Mouse (Mus musculus) hindbrain, embryonic 16.5 days (tissue): ENCODE data around the gene Ttc23l. TPM values are rescaled to one million over a fixed set of nuclear protein-coding genes. Genes with fewer than 3 reads are reported as not detected.
"Not testable (repeated sequence)": the region's sequence is repeated elsewhere in the genome, so short reads cannot be mapped to it uniquely, and the experiment has no call there.

Experiments used
- ATAC-seq: fragments of 200-750 bp; cut with Nextera tagmentation; 2 replicates; pipeline ENCODE4 v1.8.0; 2017; ENCODE audit warnings: moderate TSS enrichment, moderate library complexity
- H3K27ac ChIP-seq: fragments of 300-500 bp; sonication (generic); 2 replicates; pipeline ENCODE4 v1.5.1; 2014; ENCODE audit warnings: low read depth, mild to moderate bottlenecking, control low read depth, low read length, moderate library complexity
- H3K27me3 ChIP-seq: fragments of 300-500 bp; sonication (generic); replicated peaks from 2 replicates; pipeline ENCODE4 v1.6.1; 2014; ENCODE audit warnings: low read length; ENCODE audit not compliant: control insufficient read depth, insufficient read depth
- H3K36me3 ChIP-seq: fragments of 300-500 bp; sonication (generic); 2 replicates; pipeline ENCODE4 v1.6.1; 2014; ENCODE audit warnings: mild to moderate bottlenecking, low read length, moderate library complexity, mixed read lengths; ENCODE audit not compliant: control insufficient read depth, insufficient read depth
- H3K4me1 ChIP-seq: fragments of 300-500 bp; sonication (generic); 2 replicates; pipeline ENCODE4 v1.6.1; 2014; ENCODE audit warnings: low read depth, low read length; ENCODE audit not compliant: control insufficient read depth, insufficient read depth
- H3K4me2 ChIP-seq: fragments of 300-500 bp; sonication (generic); 2 replicates; pipeline ENCODE4 v1.6.1; 2014; ENCODE audit warnings: mild to moderate bottlenecking, low read length, control low read depth, moderate library complexity
- H3K4me3 ChIP-seq: fragments of 300-500 bp; sonication (generic); 2 replicates; pipeline ENCODE4 v1.5.1; 2014; ENCODE audit warnings: mild to moderate bottlenecking, low read length, control low read depth, moderate library complexity
- H3K9ac ChIP-seq: fragments of 300-500 bp; sonication (generic); 2 replicates; pipeline ENCODE4 v1.6.1; 2014; ENCODE audit warnings: low read depth, mild to moderate bottlenecking, control low read depth, low read length, moderate library complexity
- H3K9me3 ChIP-seq: fragments of 300-500 bp; sonication (generic); 2 replicates; pipeline ENCODE4 v1.6.1; 2014; ENCODE audit warnings: mild to moderate bottlenecking, low read length, moderate library complexity; ENCODE audit not compliant: control insufficient read depth
- WGBS: fragments of 180-500 bp; shearing (Covaris S2); extraction: QIAGEN DNeasy Blood & Tissue Kit; methylation state at CpG from one replicate; pipeline ENCODE4 v1.1.7; 2014; 5-methylcytosine and 5-hydroxymethylcytosine counted together
- polyA plus RNA-seq: library from polyadenylated mRNA; unstranded; fragments of >200 nt; fragmentation: Nextera tagmentation; extraction: Ambion mirVana; gene quantifications from 2 replicates; pipeline ENCODE4 v1.2.1, GENCODE M21; 2015

The Ttc23l gene
- polyA plus RNA-seq, 1 experiment from 2014 or later, result not detected

DNA sequence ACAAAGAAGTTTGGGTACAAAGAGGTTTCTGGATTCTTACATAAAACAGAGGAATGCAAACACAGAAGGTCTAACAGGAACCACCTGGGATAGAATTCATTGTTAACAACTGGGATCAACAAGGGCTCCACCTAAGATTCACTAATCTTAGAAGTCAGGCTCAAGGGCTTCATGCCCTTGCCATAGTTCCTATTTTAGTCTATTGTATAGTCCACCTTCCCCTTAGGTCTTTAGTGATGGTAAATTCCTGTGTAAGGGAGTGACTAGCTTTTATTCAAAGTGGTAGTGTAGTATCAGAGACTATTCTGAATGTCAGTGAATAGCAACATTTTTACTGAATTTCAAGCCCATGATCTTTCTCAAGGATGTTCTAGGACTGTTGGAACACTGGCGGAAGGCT lies 61.8 kb downstream of the Ttc23l start:
- H3K4me3 ChIP-seq, ATAC-seq, H3K4me2 ChIP-seq, H3K9me3 ChIP-seq, H3K4me1 ChIP-seq, H3K27me3 ChIP-seq, H3K27ac ChIP-seq, H3K36me3 ChIP-seq, H3K9ac ChIP-seq: not testable (repeated sequence)
- WGBS, result 91% methylated on average over 1 of the region's 1 CpGs

GRCm38 (mm10) chr15:10495944-10496343 lies 62.5 kb downstream of the Ttc23l start:
- Histone ChIP-seq H3K4me1 (no peaks in the 10 kb centered on the region), H3K9me3 (no peaks in the 10 kb centered on the region), H3K4me2 (no peak overlapping the region), H3K9ac (no peak overlapping the region), H3K4me3 (no peak overlapping the region), H3K27me3 (no peaks in the 10 kb centered on the region), H3K27ac (no peak overlapping the region), H3K36me3 (no peaks in the 10 kb centered on the region; the same call in none of the 2 replicates)
- no peak for ATAC-seq
- 96% methylated on average over 11 of the region's 11 CpGs for WGBS

- ATAC-seq, result no peak
- 84% methylated on average over 5 of the region's 5 CpGs for WGBS
- Histone ChIP-seq H3K9ac (no peak overlapping the region), H3K27ac (no peak overlapping the region), H3K4me1 (peaks cover 8% of the 10 kb centered on the region), H3K4me2 (no peak overlapping the region), H3K9me3 (no peaks in the 10 kb centered on the region), H3K36me3 (no peaks in the 10 kb centered on the region; the same call in 1 of the 2 replicates), H3K27me3 (no peaks in the 10 kb centered on the region), H3K4me3 (no peak overlapping the region)
Measured at GRCm38 (mm10) chr15:10490101-10490500, 68.4 kb downstream of the Ttc23l start.

GRCm38 (mm10) chr15:10487246-10487645 lies 71.2 kb downstream of the Ttc23l start:
- H3K27me3 ChIP-seq, result no peaks in the 10 kb centered on the region
- H3K4me2 ChIP-seq, result peak overlapping the region; percentile 70
- H3K4me1 ChIP-seq, result peaks cover 18% of the 10 kb centered on the region
- no peak overlapping the region for H3K27ac ChIP-seq
- no peak for ATAC-seq
- 63% methylated on average over 2 of the region's 2 CpGs for WGBS
- H3K9me3 ChIP-seq, result no peaks in the 10 kb centered on the region
- H3K4me3 ChIP-seq, result peak overlapping the region; percentile 81
- H3K36me3 ChIP-seq, result peaks cover 4% of the 10 kb centered on the region; the same call in 1 of the 2 replicates
- H3K9ac ChIP-seq, result 0 out of 2 replicates have a peak overlapping the region, but pooled peaks have one; percentile 31

DNA sequence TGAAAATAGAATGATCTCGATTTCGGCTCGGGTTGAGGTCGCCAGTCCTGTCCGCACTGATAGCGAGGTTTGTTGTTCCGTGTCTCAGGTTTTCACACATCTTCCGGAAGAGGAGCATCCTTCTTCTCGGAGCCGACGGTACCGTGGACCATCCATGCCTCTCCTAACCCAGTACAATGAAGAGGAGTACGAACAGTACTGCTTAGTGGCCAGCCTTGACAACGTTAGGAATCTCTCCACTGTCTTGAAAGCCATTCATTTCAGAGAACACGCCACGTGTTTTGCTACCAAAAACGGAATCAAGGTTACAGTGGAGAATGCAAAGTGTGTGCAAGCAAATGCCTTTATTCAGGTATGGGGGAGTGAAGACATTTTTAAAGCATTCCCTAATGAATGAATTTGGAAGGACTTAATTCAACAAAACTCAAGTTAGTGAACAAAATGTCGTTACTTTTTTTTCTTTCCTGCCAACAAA lies 72.1 kb downstream of the Ttc23l start:
- Histone ChIP-seq H3K9me3 (no peaks in the 10 kb centered on the region), H3K9ac (peak overlapping the region; percentile 81), H3K4me2 (peak overlapping the region; percentile 70), H3K4me1 (peaks cover 18% of the 10 kb centered on the region), H3K36me3 (peaks cover 6% of the 10 kb centered on the region; the same call in 1 of the 2 replicates), H3K4me3 (peak overlapping the region; percentile 81), H3K27ac (peak overlapping the region; percentile 71), H3K27me3 (no peaks in the 10 kb centered on the region)
- peak; percentile 67 for ATAC-seq
- WGBS, result under 1% methylated on average over 18 of the region's 18 CpGs

GRCm38 (mm10) chr15:10485484-10486364 lies 72.7 kb downstream of the Ttc23l start, which contains the start of the genes Brix1 and Rad1:
Brix1 (minus strand) TSS chr15:10485947.
Rad1 (plus strand) TSS chr15:10486018.
- Histone ChIP-seq H3K27me3 (no peaks in the 10 kb centered on the region), H3K4me1 (peaks cover 18% of the 10 kb centered on the region), H3K27ac (peak within 1 kb of the TSS; percentile 71), H3K9me3 (no peaks in the 10 kb centered on the region), H3K36me3 (peaks cover 6% of the 10 kb centered on the region; the same call in 1 of the 2 replicates), H3K9ac (peak within 1 kb of the TSS; percentile 82), H3K4me3 (peak within 1 kb of the TSS; percentile 81), H3K4me2 (peak within 1 kb of the TSS; percentile 70)
- ATAC-seq, result peak; percentile 100
- under 1% methylated on average over 58 of the region's 58 CpGs for WGBS

DNA sequence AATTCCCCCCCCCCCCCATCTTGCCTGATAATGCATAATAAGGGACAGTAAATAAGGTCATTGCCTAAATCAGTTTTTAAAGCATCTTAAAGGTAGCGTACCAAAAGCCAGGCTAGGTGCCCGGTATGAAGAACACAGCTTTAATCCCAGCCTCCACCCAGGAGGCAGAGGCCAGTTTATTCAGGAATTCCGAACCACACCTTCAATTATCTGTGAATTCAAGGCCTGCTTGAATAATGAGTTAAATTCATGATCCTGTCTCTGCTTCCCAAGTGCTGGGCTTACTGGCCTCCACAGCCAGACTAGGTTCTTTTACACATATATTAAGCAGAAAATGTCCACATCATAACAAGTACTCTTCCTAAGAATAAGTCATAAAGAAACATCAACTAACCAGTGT lies 87.5 kb downstream of the Ttc23l start:
- H3K4me3 ChIP-seq, result peak overlapping the region; percentile 80
- peak overlapping the region; percentile 83 for H3K4me2 ChIP-seq
- no peaks in the 10 kb centered on the region for H3K9me3 ChIP-seq
- peak; percentile 12 for ATAC-seq
- peaks cover 6% of the 10 kb centered on the region for H3K36me3 ChIP-seq
- H3K4me1 ChIP-seq, result peaks cover 13% of the 10 kb centered on the region
- H3K27ac ChIP-seq, result no peak overlapping the region
- no peaks in the 10 kb centered on the region for H3K27me3 ChIP-seq
- peak overlapping the region; percentile 92 for H3K9ac ChIP-seq
- 10% methylated on average over 3 of the region's 3 CpGs for WGBS

DNA sequence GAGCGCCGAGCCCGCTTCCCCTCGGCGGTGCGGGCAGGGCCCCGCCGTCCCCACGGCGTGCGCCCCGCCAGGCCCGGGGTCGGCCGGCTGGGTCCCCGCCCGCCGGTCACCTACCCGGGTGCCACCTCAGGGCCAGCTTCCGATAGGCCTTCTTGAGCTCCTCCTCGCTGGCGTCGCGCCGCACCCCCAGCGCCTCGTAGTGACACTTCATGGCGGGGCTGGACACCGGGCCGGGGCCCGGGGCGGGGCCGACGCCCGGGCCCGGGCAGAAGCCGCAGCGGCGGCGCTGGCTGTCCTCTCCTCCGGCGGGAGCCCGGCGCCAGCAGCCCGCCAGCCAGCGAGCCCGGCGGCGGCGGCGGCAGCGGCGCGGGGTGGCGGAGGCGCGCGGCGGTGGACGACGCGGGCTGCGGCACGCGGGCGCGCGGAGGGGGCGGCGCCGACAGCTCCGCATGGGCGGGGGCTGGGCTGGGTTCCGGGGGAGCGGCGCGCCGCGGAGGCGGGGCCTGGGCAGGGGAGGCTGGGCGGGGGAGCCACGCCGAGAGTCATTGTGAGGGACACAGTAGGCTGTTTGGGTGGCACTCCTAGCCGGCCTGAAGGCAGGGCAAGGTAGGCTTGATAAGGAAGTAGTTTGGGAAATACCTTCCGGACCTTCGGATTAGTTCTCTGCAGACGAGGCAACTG lies 88.2 kb downstream of the Ttc23l start, which contains the start of gene Dnajc21:
Gene Dnajc21, minus strand, starts transcription at position 366 of the 681 bp plus-strand sequence.
- WGBS, result under 1% methylated on average over 51 of the region's 87 CpGs
- Histone ChIP-seq H3K27me3 (no peaks in the 10 kb centered on the region), H3K27ac (peak within 1 kb of the TSS; percentile 90), H3K36me3 (no peaks in the 10 kb centered on the region; the same call in 1 of the 2 replicates), H3K4me2 (peak within 1 kb of the TSS; percentile 83), H3K9me3 (no peaks in the 10 kb centered on the region), H3K4me1 (peaks cover 13% of the 10 kb centered on the region), H3K9ac (peak within 1 kb of the TSS; percentile 92), H3K4me3 (peak within 1 kb of the TSS; percentile 80)
- peak; percentile 97 for ATAC-seq
